Mouse (Mus musculus) bone marrow macrophage, adult 2 months (primary cell): ENCODE results near the gene Csnk1e.

Experiments used
- CTCF ChIP-seq: IDR thresholded peaks from 2 replicates; pipeline ENCODE4 v1.5.1; 2012; ENCODE audit warnings: low read depth, mild to moderate bottlenecking, low read length, moderate library complexity
- POLR2A ChIP-seq: IDR thresholded peaks from 2 replicates; pipeline ENCODE4 v1.6.1; 2012; ENCODE audit warnings: mild to moderate bottlenecking, low read depth, low read length, borderline replicate concordance

GRCm38 (mm10) chr15:79431925-79432324 is 23.4 kb downstream of the Csnk1e start:
- no peak for TF ChIP-seq CTCF
- no peak for TF ChIP-seq POLR2A
